Comparison of ENCODE assay signal across 21 mouse cellular contexts in the genomic region with DNA sequence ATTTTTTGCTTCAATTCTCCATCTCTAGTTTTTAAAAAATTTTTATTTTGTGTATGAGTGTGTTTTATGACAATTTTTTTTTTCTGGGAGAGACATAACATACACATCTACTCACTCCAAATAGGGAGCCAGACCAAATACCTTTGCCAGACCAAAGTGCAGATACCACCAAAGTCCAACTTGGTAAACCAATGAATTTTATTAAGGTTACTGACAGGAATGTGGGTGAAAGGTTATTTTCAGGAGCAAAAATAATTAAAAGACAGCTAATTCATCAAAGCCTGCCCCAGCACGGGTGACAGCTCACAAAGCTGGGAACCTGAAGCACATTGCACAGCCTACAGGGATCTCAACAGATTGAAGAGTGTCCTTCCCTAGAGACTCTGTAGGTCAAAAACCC.
"Had no signal": no experiment of that assay in that cellular context is flagged by ENCODE, and none has a peak within 500 bp of the region (broad histone marks: within the 10 kb centered on the region; RNA-seq: fewer than 3 reads in every experiment).

No protein-coding gene starts in this region.

- H3K4me3 ChIP-seq: forebrain, embryonic 15.5 days; heart, embryonic 10.5 days; heart, embryonic 12.5 days; hindbrain, embryonic 13.5 days; hindbrain, embryonic 15.5 days; limb, embryonic 13.5 days; limb, embryonic 15.5 days; liver, embryonic 12.5 days had no signal

- DNase-seq: forebrain, postnatal 0 days; gastrocnemius, postnatal 14 days; gastrocnemius, postnatal 36 days; heart, adult 18-20 months; heart, postnatal 10 days; layer of hippocampus, adult 9-11 months; layer of hippocampus, postnatal 36 days; left cerebral cortex, postnatal 4 days; lung, adult 18-20 months had no signal

- H3K36me3 ChIP-seq: forebrain, embryonic 15.5 days; heart, embryonic 10.5 days; heart, embryonic 12.5 days; hindbrain, embryonic 13.5 days; hindbrain, embryonic 15.5 days; limb, embryonic 13.5 days; limb, embryonic 15.5 days; liver, embryonic 12.5 days had no signal

- H3K27ac ChIP-seq: forebrain, embryonic 15.5 days; heart, embryonic 10.5 days; hindbrain, embryonic 13.5 days; hindbrain, embryonic 15.5 days; hindbrain, postnatal 0 days; kidney, postnatal 0 days; limb, embryonic 13.5 days; limb, embryonic 15.5 days; liver, embryonic 12.5 days; liver, embryonic 14.5 days had no signal

- H3K4me1 ChIP-seq: forebrain, embryonic 15.5 days; heart, embryonic 12.5 days; hindbrain, embryonic 15.5 days had no signal

- H3K9ac ChIP-seq: forebrain, embryonic 15.5 days; forebrain, postnatal 0 days; heart, embryonic 12.5 days; hindbrain, embryonic 13.5 days; hindbrain, embryonic 15.5 days; limb, embryonic 13.5 days; limb, embryonic 15.5 days; liver, embryonic 12.5 days; liver, embryonic 14.5 days had no signal

- ATAC-seq: forebrain, embryonic 15.5 days; forebrain, postnatal 0 days; hindbrain, postnatal 0 days; intestine, embryonic 16.5 days; liver, embryonic 12.5 days had no signal

- H3K4me2 ChIP-seq: forebrain, embryonic 15.5 days; heart, embryonic 12.5 days; hindbrain, embryonic 13.5 days; hindbrain, embryonic 15.5 days; limb, embryonic 13.5 days; limb, embryonic 15.5 days; liver, embryonic 12.5 days had no signal

- H3K9me3 ChIP-seq: forebrain, embryonic 15.5 days; heart, embryonic 10.5 days; hindbrain, embryonic 13.5 days; hindbrain, embryonic 15.5 days; limb, embryonic 13.5 days; limb, embryonic 15.5 days; liver, embryonic 12.5 days had no signal

- H3K27me3 ChIP-seq: forebrain, embryonic 15.5 days; hindbrain, embryonic 15.5 days had no signal
